Mouse (Mus musculus): Measurements from ENCODE around the gene Ttc38.

The Ttc38 gene

DNA sequence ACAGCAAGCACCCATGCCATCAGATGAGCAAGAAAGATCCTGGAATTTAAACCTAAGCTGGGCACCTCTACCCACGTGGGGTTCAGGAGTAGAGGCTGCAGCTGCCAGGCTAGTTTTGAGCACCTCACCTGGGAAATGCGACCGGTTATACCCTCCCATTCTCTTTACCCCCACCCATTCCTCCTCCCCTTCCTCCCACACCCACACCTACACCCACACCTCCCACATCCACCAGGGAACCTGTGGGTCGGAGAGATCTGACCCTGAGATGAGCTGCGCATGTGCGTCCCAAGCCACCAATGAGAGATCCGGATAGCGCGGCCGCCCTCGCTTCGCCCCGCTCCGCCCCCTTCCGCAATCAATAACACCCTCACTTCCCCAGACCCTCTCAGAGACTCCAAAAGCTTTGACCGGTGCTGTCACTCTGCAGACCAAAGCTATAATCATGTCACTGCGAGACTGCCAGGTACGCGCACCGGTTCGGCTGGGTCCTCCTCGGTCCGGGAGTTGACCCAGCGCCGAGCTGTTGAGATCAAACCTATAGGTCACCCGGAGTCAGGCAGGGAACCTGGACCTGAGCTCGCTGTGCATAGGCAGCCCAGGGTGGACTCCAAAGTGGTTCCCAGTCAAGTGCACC, at the start of gene Ttc38:
TSS of gene Ttc38 (plus strand) at position 353 of the 637 bp plus-strand sequence.
- DNase-seq (ENCODE audit: low read depth, low spot score): peak; percentile 91

DNA sequence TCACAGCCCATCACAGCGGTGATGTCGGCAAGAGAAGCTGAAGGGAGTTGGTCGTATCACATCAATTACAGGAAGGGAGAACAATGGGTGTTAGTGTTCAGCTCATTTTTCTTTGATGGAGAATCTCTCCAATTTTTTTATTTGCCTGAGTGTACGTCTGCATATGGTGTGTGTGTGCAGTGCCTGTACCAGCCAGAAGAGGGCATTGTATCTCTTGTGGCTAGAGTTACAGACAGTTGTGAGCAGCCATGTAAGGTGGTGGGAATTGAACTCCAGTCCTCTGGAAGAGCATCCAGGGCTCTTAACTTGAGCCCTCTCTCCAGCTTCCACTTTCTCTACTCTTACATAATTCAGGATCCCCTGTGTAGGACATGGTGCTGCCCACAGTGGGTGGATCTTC, 49.0 kb upstream of the Ttc38 start:
- DNase-seq (ENCODE audit: low read depth, low spot score): peak; percentile 16

DNA sequence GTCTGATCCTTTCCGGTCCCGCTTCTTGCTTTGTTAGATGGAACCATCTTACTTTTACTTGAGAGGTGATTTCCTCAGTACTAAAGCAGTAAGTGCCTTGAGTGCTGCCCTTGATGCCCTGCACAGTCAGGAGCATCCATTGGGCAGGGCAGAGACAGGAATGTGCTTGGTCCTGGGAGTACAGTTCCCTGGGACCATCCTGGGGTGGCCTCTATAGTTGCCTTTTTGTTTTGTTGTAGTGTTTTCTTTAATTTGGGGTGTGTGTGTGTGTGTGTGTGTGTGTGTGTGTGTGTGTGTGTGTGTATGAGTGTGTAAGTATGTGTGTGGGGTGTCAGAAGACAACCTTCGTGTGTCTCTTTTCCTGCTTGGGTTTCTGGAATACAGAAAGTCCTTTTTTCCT, 47.8 kb upstream of the Ttc38 start:
- no peak for DNase-seq (ENCODE audit: low read depth, low spot score)

DNA sequence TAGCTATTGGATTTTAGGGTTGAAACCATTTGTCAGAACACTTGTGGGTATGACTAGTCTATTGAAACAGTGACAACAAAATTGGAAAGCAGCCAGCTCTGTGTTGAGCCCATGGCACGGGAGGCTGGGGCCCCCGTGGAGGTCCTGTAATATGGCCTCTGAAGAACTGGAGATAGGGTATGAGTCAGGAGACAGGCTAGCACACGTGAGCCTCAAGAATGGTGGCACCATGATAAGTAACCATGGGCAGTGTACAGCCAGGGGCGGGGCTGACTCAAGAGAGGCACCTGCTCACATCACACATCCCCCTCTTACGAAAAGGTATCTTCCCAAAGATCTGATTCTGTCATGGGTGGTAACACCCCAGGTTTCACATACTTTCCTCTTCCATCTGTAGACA, 45.4 kb upstream of the Ttc38 start:
- no peak for DNase-seq (ENCODE audit: low read depth, low spot score)

DNA sequence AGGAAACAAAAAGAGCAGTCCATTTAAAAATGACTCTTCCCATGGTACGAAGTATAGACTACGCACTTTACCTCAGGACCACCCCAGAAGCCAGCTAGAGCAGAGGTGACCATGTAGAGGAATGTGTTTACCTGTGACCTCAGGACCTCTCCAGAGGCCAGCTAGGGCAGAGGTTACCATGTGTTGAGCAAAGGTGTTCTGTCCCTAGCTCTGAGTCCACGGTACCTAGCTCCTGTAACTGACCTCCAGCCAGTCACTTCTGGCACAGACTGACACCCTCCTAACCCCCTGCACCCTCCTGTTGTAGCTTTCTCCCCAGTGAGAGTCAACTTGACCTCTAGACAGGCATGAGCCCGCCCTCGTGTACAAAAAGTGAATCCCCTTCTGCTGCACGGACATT, 44.6 kb upstream of the Ttc38 start:
- no peak for DNase-seq (ENCODE audit: low read depth, low spot score)

DNA sequence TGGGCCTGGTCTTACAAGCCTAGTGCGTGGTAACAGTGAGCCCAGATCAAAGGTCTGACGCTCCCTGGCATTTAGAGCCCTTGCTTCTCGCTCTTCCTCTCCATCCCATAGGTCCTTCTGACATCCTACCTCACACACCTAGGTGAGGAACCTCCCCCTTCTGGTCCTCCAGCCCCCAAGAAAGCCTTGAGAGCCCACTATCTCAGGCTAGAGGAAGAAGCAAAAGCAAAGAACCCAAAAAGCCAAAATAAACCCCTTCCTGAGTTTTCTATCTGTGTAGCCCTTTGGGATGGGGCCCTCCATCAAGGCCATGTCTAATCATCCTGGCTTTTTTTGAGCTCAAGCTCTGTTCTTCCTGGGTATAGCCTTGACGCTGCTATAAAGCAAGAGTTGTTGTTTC, 44.1 kb upstream of the Ttc38 start:
- no peak for DNase-seq (ENCODE audit: low read depth, low spot score)

DNA sequence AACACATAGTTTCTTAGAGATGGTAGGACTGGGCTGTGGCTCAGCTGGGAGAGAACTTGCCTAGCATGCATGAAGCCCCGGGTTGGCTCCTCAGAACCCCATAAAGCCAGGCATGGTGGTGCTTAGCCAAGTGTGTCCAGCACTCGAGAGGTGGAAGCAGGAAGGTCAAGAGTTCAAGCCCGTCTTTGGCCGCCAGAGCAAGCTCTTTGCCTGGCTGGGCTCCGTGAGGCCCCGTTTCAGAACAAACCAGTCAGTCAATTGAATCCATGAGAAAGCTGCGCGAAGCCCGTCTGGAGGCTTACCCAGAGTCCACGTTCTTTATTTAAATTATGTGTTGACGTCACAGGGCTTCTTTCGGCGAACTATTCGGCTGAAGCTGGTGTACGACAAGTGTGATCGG, 43.5 kb upstream of the Ttc38 start:
- no peak for DNase-seq (ENCODE audit: low read depth, low spot score)

DNA sequence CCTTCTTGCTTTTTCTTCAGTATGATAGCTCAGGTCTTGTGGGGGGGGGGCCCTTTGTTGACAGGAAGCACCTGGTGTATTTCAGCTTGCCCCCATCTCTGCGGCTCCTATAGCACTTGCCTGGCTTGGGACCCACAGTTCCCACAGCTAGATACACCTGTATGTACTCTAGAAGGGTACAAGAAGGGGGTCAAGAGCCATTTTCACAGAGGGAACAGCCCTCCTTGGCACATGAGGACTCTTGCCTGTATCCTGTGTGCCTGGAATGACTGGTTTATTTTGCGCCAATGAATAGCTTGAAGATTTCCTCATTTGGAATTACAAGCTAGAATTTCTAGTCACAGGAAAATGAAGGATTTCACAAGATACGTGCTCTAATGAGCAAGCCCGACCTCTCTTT, 40.7 kb upstream of the Ttc38 start:
- DNase-seq (ENCODE audit: low read depth, low spot score): no peak

DNA sequence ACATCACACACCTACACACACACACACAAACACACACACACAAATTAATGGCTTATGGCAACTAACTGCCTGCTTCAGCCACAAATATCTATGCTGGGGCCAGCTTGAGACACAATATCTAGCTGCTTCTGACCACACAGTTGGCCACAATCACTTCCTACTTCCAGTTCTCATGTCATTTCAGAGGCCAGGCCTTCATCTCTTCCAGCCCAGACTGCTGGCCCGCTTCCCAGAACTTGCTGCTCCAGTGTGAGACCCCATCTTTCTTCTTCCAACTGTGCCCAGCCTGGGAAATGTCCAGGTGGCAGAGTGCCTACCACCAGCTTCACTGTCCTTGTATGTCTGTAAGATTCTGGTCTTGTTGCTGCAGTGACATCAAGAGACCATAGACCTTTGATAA, 39.3 kb upstream of the Ttc38 start:
- DNase-seq (ENCODE audit: low read depth, low spot score): no peak

DNA sequence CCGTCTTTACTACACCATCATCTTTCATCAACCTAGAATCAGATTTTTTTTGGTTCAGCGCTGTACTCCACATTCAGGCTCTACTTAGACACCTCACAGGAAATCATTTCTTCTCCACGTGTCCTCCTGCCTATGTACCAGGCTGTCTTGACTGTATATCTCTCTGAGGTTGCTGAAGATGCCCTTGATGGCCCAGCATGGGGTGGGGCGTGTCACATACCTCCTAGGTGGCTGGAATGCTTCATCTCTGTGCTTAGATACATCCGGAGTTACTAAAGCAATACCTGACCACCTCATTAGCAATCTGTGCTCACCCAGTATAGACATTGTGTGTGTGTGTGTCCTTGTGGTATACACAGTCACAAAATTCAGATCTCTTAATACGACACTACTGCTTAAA, 36.6 kb upstream of the Ttc38 start:
- no peak for DNase-seq (ENCODE audit: low read depth, low spot score)

DNA sequence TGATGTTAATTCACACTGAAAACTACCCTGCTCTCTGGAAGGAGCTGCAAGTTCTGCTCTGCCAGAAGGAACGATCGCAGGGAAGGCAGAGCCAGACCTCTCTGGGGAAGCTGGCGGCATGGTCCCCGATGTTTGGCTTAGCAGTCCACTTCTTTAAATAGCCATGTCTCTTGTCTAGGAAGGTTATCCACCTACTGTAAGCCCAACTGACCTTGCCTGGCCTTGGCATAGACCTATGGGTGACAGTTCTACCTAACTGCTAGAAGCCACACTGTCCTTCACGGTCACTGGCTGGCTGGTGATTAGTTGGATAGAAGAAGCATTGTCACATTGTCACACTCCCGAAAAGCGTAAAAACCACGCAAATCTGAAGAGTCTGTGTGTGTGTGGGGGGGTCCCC, 33.4 kb upstream of the Ttc38 start:
- DNase-seq (ENCODE audit: low read depth, low spot score): no peak

DNA sequence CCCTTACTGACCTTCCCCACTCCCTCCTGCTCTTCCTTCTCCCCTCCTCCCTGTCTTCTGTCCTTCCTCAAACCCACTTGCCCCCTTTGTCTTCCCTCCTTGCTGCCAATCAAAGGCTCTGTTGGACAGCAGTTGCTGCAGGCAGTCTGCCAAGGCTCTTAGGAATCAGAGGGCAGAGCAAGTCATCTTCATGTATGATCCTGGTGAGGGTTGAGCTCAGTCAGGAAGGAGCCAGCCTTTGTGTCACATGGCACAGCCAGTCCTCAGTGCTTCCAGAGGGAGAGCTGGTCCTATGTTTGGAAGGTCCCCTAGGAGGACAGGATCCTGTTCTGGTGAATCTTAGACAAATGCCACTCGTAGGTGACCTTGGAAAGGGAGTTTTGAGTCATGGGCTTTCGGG, 29.2 kb upstream of the Ttc38 start:
- DNase-seq (ENCODE audit: low read depth, low spot score): no peak

DNA sequence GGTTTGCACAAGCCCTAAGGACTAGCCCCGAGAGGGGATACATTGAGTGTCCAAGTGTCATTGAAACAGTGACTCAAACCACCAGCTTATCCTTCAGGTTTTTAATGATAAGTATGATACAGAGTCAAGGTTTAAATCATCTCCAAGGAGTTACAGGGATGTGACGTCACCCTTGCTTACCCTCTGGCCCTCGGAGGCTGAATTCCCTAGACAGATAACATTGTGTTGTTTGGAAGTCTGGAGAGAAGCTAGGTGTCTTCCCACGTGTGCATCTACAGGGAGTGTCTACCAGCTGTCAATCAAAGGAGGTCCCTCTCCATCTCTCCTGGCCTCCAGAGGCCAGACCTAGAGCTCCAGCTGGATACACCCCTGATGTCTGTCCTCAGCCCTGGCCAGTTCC, 25.2 kb upstream of the Ttc38 start:
- no peak for DNase-seq (ENCODE audit: low read depth, low spot score)

DNA sequence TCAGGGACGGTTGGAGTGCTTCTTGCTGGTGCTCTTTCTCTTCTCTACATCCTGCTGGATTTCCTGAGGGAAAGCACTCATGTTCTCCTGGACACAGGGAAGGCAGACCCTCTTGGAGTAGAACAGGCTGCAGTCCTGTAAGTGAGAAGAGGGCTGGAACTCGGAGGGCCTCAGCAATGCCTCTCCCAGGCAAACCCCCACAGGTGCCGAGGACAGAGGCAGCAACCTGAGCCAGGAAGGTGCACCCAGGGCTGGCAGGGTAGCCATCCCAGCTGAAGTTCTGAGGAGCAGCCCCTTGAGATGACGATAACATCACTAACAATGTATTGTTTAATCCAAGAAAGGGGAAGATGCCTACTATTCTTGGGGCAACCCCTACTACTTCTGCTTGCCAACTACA, 24.7 kb upstream of the Ttc38 start:
- no peak for DNase-seq (ENCODE audit: low read depth, low spot score)

DNA sequence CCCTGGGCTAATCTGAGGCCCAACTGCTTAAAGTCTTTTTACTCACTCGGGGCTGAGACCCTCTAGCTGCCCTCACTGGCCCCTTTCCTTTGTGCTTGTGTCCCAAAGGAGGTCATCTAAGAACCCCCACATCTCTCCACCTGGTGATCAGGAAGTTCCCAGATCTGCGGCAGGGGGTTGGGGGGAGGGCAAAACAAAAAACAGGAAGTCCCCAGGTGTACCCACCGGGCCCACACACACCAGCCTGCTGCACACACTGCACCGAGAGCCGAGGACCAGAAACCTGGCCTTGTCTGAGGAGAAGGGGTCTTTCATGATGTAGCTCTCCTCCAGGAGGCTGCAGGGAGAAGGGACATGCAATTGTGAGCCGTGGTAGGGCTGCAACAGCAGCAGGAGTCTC, 24.1 kb upstream of the Ttc38 start:
- no peak for DNase-seq (ENCODE audit: low read depth, low spot score)

DNA sequence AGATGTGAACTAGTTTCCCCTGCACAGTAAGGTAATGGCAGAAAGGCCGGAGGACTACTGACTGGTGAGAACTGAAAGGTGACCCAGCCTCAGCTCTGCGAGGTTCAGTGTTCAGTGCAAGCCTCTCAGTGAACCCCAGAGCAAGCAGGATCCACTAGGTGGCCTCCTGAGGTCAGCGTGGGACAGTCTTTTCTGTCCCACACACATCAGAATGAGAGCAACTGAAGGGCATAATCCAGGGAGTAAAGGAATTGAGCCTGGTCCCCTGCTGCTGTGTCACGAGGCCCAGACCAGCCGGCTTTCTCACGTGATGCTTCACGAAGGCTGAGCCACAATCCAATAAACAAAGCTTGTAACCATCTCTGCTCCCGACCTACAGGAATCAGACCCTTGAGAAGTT, 23.7 kb upstream of the Ttc38 start:
- no peak for DNase-seq (ENCODE audit: low read depth, low spot score)

DNA sequence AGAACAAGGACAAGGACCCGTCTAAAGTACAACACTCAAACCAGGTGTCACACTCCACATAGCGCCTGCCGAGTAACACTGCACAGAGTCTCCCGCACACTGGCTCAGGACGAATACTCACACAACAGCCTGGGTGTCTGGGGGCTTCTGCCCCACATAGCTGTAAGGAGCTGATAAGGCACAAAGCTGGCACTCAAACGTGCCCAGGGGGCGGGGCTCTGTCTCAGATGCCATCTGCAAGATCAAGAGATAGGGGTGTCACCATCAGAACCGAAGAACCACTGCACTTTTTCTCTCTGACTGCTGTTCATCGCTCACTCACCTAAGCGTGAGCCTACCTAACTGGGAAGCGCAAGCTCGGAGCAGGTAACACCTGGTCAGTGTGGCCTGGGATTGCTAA, 23.0 kb upstream of the Ttc38 start:
- DNase-seq (ENCODE audit: low read depth, low spot score): no peak

DNA sequence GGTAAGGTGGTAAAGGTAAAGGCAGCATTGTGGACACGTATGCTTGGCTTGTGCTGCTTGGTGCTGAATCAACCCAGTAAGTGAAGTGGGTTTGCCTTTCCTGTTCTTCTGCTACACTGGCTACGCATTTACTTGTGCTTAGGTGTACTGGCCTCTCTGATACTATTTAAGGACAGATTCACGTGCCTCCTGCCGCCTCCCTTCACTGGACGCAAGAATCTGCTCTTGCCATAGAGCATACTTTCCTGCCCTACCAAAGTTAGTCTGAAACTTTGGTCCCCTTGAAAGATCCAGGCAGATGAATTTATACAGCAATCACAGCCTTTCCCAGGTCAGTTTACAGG, 21.7 kb upstream of the Ttc38 start:
- DNase-seq (ENCODE audit: low read depth, low spot score): peak; percentile 28

DNA sequence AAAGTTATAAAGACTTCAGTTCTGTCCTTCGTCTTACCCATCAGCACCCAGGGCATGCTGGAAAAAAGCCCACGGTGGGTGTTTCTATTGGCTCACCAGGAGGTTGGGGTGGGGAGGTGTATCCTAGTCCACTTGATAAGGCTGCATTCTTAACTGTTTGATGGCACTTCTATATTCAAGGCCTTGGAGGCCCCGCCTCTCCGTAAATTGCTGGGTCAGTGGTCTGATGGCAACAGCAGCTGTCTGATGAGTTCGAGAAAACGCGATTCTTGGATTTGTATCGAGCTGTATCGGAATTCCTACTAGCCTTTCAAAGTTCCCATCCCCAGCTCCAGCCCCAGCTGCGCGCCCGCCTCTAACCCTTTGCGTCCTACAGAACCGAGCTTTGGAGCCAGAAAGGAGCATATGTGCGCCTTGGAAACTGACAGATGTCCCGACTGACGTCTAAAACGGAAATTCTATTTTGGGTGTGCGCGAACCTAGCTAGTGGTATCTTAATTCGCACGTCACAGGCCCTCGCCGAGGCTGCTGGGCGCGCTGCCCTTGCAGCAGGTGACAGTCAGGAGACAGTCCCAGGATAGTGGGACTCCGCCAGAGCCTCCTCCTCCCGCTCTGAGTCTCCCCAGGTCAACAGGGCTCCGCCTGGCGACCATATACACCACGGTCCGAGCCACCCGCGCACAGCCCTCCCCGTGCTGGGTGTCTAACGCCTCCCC, 21.1 kb upstream of the Ttc38 start:
- no peak for DNase-seq (ENCODE audit: low read depth, low spot score)

DNA sequence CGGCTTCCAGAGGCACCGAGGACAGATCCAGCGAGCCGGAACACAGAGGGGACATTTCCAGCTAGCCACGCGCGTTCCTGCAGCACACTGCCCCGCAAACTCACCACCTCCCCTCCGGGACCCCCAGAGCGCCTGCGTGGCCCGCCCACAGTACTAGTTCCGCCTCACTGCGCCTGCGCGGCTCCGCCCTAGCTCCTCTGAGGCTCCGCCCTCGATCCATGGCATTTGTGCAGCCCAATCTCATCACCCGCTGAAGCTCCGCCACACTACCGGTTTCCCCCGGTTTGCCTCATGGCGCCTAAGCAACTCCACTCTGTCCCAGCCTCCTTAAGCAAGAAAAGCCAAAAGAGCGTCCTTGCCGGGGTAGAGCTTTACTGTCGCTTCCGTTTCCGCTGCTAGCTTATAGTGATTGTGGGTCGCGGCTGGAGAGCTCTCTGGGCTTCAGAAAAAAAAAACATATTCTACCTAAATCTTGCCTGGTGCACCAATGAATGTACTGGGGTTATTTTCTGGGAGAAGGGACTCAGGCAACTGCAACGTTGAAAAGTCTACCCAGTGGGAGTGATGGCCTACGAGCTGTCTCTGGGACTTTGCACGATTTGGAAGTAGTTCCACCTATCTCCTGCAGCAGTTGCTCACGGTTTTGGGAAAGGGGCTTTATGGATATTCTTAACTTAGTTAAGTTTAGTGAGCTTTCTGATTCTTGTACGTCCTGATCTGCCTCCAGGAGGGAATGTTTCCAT, 20.4 kb upstream of the Ttc38 start, which contains the start of gene Cdpf1:
TSS of gene Cdpf1 (minus strand) at position 163 of the 743 bp plus-strand sequence.
- DNase-seq (ENCODE audit: low read depth, low spot score): peak; percentile 93

DNA sequence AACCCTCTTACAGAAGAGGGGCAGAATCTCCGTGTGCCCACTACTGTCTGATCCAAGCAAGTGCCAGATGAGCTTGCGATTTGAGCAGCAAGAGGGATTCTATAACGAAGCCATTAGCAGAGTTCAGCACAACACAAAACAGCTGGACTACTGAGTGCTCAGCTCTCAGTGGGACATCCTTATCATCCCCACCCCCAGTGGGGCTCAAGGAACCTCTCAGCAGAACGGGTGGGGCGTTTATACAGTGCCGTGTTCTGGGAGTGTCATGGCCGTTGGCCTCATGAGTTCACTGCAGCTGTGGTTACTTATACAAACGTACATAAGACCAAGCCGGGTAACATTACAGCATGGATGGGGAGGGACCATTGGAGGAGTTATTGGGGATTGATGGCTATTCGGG, 18.7 kb upstream of the Ttc38 start:
- no peak for DNase-seq (ENCODE audit: low read depth, low spot score)

DNA sequence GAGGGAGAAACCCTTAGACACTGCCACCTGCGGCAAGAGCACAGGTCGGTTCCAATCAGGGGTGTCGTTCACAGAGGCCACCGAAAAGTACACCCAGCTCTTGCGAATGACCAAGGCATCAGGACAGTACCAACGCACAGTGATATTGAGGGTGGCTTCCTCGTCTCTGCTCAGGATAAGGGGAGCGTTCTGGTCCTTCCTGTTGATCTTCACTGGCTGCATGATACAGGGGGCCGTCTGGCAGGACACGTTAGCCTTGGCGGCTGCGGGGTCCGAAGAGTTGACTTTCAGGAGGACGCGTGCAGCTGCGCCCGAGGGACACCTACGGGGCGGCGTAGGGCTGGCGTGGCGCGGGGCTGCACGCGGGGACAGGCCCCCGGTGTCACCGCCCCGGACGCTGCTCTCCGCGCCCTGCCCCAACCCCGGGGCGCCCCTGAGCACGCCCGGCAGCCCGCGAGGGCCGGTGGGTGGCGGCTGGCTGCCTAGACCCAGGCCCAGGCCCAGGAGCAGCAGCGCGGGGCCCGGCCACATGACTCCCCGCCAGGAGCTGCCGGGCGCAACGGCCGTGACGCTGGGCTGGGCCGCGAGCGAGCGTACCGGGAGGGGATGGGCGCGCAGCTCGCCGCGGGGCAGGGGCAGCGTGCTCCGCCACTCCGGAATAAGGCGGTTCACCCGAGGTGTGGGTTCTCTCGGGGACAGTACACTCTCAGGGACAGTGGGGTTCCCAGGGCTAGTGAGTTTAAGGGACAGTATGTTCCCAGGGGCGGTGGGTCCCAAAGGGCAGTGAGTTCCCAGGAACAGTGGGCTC, 10.7 kb upstream of the Ttc38 start, which contains the start of gene Pkdrej:
TSS of gene Pkdrej (minus strand) at position 532 of the 808 bp plus-strand sequence.
- no peak for DNase-seq (ENCODE audit: low read depth, low spot score)
